Mouse (Mus musculus) stomach, postnatal 0 days (tissue): Measurements from ENCODE around the gene Scgn.

Experiments
- CTCF ChIP-seq: IDR thresholded peaks from 2 replicates; pipeline ENCODE4 v1.5.1; 2016; ENCODE audit warnings: antibody characterized with exemption, low read depth, mild to moderate bottlenecking, moderate library complexity
- EP300 ChIP-seq: optimal IDR thresholded peaks from 2 replicates; pipeline ENCODE3; 2016; ENCODE audit warnings: antibody characterized with exemption

- TF ChIP-seq EP300, result no peak
- no peak for TF ChIP-seq CTCF
Measured at GRCm38 (mm10) chr13:23946254-23946653, 44.8 kb downstream of the Scgn start.
